Mouse (Mus musculus) heart, embryonic 10.5 days (tissue): ENCODE measurements around the gene Bcl2l1. TPM values are rescaled to one million over a fixed set of nuclear protein-coding genes. Genes with fewer than 3 reads are reported as not detected.

Experiments
- DNase-seq: peaks from one replicate; pipeline ENCODE4 v3.0.0-alpha.2; 2017; ENCODE audit warnings: low spot score
- H3K27ac ChIP-seq: fragments of 300-500 bp; sonication (generic); 2 replicates; pipeline ENCODE4 v1.5.1; 2016; ENCODE audit warnings: mild to moderate bottlenecking
- H3K27me3 ChIP-seq: fragments of 300-500 bp; sonication (generic); 2 replicates; pipeline ENCODE4 v1.6.1; 2016; ENCODE audit warnings: mild to moderate bottlenecking; ENCODE audit not compliant: poor library complexity, insufficient read depth, severe bottlenecking
- H3K36me3 ChIP-seq: fragments of 300-500 bp; sonication (generic); 2 replicates; pipeline ENCODE4 v1.6.1; 2016; ENCODE audit warnings: mild to moderate bottlenecking, moderate library complexity
- H3K4me1 ChIP-seq: fragments of 300-500 bp; sonication (generic); 2 replicates; pipeline ENCODE4 v1.6.1; 2016; ENCODE audit warnings: mild to moderate bottlenecking
- H3K4me3 ChIP-seq: fragments of 300-500 bp; sonication (generic); 2 replicates; pipeline ENCODE4 v1.5.1; 2016; ENCODE audit warnings: mild to moderate bottlenecking, moderate library complexity
- H3K9me3 ChIP-seq: fragments of 300-500 bp; sonication (generic); 2 replicates; pipeline ENCODE4 v1.6.1; 2016; ENCODE audit warnings: mild to moderate bottlenecking, moderate library complexity
- WGBS: fragments of 180-500 bp; shearing (Covaris S2); methylation state at CpG from one replicate; pipeline ENCODE4 v1.1.7; 2016; 5-methylcytosine and 5-hydroxymethylcytosine counted together
- polyA plus RNA-seq: library from polyadenylated mRNA; unstranded; fragments of >200 nt; fragmentation: Nextera tagmentation; extraction: Ambion mirVana; gene quantifications from 2 replicates; pipeline ENCODE4 v1.2.1, GENCODE M21; 2016

Gene Bcl2l1
- polyA plus RNA-seq, 1 experiment from 2014 or later = 76.2 TPM

- Histone ChIP-seq H3K9me3 (no peaks in the 10 kb centered on the region), H3K27me3 (no peaks in the 10 kb centered on the region), H3K4me1 (peaks cover 61% of the 10 kb centered on the region), H3K27ac (no peak overlapping the region), H3K36me3 (no peaks in the 10 kb centered on the region), H3K4me3 (no peak overlapping the region)
- no peak for DNase-seq
- 64% methylated on average over 3 of the region's 3 CpGs for whole genome bisulfite sequencing
Measured at GRCm38 (mm10) chr2:152808178-152808577, 23.4 kb downstream of the Bcl2l1 start.

- H3K4me1 ChIP-seq = peaks cover 55% of the 10 kb centered on the region
- H3K9me3 ChIP-seq = no peaks in the 10 kb centered on the region
- no peaks in the 10 kb centered on the region for H3K27me3 ChIP-seq
- WGBS = 54% methylated on average over 2 of the region's 2 CpGs
- H3K36me3 ChIP-seq = no peaks in the 10 kb centered on the region
- no peak overlapping the region for H3K4me3 ChIP-seq
- H3K27ac ChIP-seq = peak overlapping the region; percentile 65; the same call in 1 of the 2 replicates
- DNase-seq = no peak
Measured at GRCm38 (mm10) chr2:152806037-152806436, 25.5 kb downstream of the Bcl2l1 start.

GRCm38 (mm10) chr2:152805111-152805490 is 26.4 kb downstream of the Bcl2l1 start:
- Histone ChIP-seq H3K4me3 (no peak overlapping the region), H3K27ac (peak overlapping the region; percentile 65), H3K27me3 (no peaks in the 10 kb centered on the region), H3K4me1 (peaks cover 46% of the 10 kb centered on the region), H3K36me3 (no peaks in the 10 kb centered on the region), H3K9me3 (no peaks in the 10 kb centered on the region)
- 42% methylated on average over 5 of the region's 5 CpGs for WGBS
- no peak for DNase-seq

- Histone ChIP-seq H3K4me3 (0 out of 2 replicates have a peak overlapping the region, but pooled peaks have one; percentile 4), H3K27me3 (no peaks in the 10 kb centered on the region), H3K27ac (peak overlapping the region; percentile 65), H3K9me3 (no peaks in the 10 kb centered on the region), H3K36me3 (no peaks in the 10 kb centered on the region), H3K4me1 (peaks cover 40% of the 10 kb centered on the region)
- no peak for DNase-seq
- 7% methylated on average over 6 of the region's 6 CpGs for WGBS
Measured at GRCm38 (mm10) chr2:152804408-152805110, 27.0 kb downstream of the Bcl2l1 start.

- H3K4me3 ChIP-seq = no peak overlapping the region
- no peaks in the 10 kb centered on the region for H3K36me3 ChIP-seq
- H3K9me3 ChIP-seq = no peaks in the 10 kb centered on the region
- H3K27me3 ChIP-seq = no peaks in the 10 kb centered on the region
- peaks cover 37% of the 10 kb centered on the region for H3K4me1 ChIP-seq
- H3K27ac ChIP-seq = peak overlapping the region; percentile 36; the same call in 1 of the 2 replicates
- no peak for DNase-seq
- 85% methylated on average over 5 of the region's 5 CpGs for WGBS
Measured at GRCm38 (mm10) chr2:152803081-152803480, 28.4 kb downstream of the Bcl2l1 start.

- 90% methylated on average over 10 of the region's 10 CpGs for WGBS
- no peak overlapping the region for H3K27ac ChIP-seq
- H3K9me3 ChIP-seq = no peaks in the 10 kb centered on the region
- no peaks in the 10 kb centered on the region for H3K27me3 ChIP-seq
- no peak for DNase-seq
- H3K36me3 ChIP-seq = no peaks in the 10 kb centered on the region; the same call in 1 of the 2 replicates
- H3K4me3 ChIP-seq = no peak overlapping the region
- peaks cover 43% of the 10 kb centered on the region for H3K4me1 ChIP-seq
Measured at GRCm38 (mm10) chr2:152802303-152802702, 29.2 kb downstream of the Bcl2l1 start.

GRCm38 (mm10) chr2:152800762-152801113 is 30.8 kb downstream of the Bcl2l1 start:
- Histone ChIP-seq H3K27me3 (no peaks in the 10 kb centered on the region), H3K36me3 (no peaks in the 10 kb centered on the region; the same call in 1 of the 2 replicates), H3K27ac (no peak overlapping the region), H3K4me1 (peaks cover 33% of the 10 kb centered on the region), H3K9me3 (no peaks in the 10 kb centered on the region), H3K4me3 (no peak overlapping the region)
- no peak for DNase-seq

GRCm38 (mm10) chr2:152799954-152800761 is 31.4 kb downstream of the Bcl2l1 start:
- Histone ChIP-seq H3K9me3 (no peaks in the 10 kb centered on the region), H3K27ac (no peak overlapping the region), H3K27me3 (no peaks in the 10 kb centered on the region), H3K4me1 (peaks cover 27% of the 10 kb centered on the region), H3K4me3 (no peak overlapping the region), H3K36me3 (no peaks in the 10 kb centered on the region; the same call in 1 of the 2 replicates)
- DNase-seq = no peak
- 87% methylated on average over 7 of the region's 7 CpGs for WGBS

- DNase-seq = no peak
- Histone ChIP-seq H3K36me3 (no peaks in the 10 kb centered on the region; the same call in 1 of the 2 replicates), H3K27ac (no peak overlapping the region), H3K9me3 (no peaks in the 10 kb centered on the region), H3K27me3 (no peaks in the 10 kb centered on the region), H3K4me3 (no peak overlapping the region), H3K4me1 (peaks cover 30% of the 10 kb centered on the region)
- 72% methylated on average over 1 of the region's 1 CpGs for WGBS
Measured at GRCm38 (mm10) chr2:152797589-152797988, 33.9 kb downstream of the Bcl2l1 start.

GRCm38 (mm10) chr2:152794281-152794827 is 37.2 kb downstream of the Bcl2l1 start:
- peak overlapping the region; percentile 38 for H3K27ac ChIP-seq
- 76% methylated on average over 9 of the region's 9 CpGs for WGBS
- H3K27me3 ChIP-seq = no peaks in the 10 kb centered on the region
- peaks cover 54% of the 10 kb centered on the region for H3K4me1 ChIP-seq
- no peak for DNase-seq
- H3K9me3 ChIP-seq = no peaks in the 10 kb centered on the region
- peaks cover 7% of the 10 kb centered on the region for H3K36me3 ChIP-seq
- no peak overlapping the region for H3K4me3 ChIP-seq

GRCm38 (mm10) chr2:152793381-152793780 is 38.1 kb downstream of the Bcl2l1 start:
- no peak for DNase-seq
- Histone ChIP-seq H3K9me3 (no peaks in the 10 kb centered on the region), H3K27ac (peak overlapping the region; percentile 79; the same call in 1 of the 2 replicates), H3K36me3 (peaks cover 7% of the 10 kb centered on the region), H3K27me3 (no peaks in the 10 kb centered on the region), H3K4me3 (no peak overlapping the region), H3K4me1 (peaks cover 64% of the 10 kb centered on the region)
- WGBS = 55% methylated on average over 5 of the region's 5 CpGs

- WGBS = 18% methylated on average over 2 of the region's 2 CpGs
- H3K9me3 ChIP-seq = no peaks in the 10 kb centered on the region
- H3K27me3 ChIP-seq = no peaks in the 10 kb centered on the region
- peaks cover 68% of the 10 kb centered on the region for H3K4me1 ChIP-seq
- DNase-seq = no peak
- peaks cover 7% of the 10 kb centered on the region; the same call in 1 of the 2 replicates for H3K36me3 ChIP-seq
- H3K27ac ChIP-seq = peak overlapping the region; percentile 79
- no peak overlapping the region for H3K4me3 ChIP-seq
Measured at GRCm38 (mm10) chr2:152792461-152792860, 39.1 kb downstream of the Bcl2l1 start.

- 16% methylated on average over 4 of the region's 4 CpGs for WGBS
- Histone ChIP-seq H3K27me3 (no peaks in the 10 kb centered on the region), H3K4me3 (peak overlapping the region; percentile 37), H3K4me1 (peaks cover 94% of the 10 kb centered on the region), H3K9me3 (no peaks in the 10 kb centered on the region), H3K36me3 (peaks cover 7% of the 10 kb centered on the region; the same call in 1 of the 2 replicates), H3K27ac (peak overlapping the region; percentile 91)
- peak; percentile 95 for DNase-seq
Measured at GRCm38 (mm10) chr2:152789591-152789999, 41.9 kb downstream of the Bcl2l1 start.
